Mouse (Mus musculus) kidney, adult 2 months (tissue): ENCODE results near the gene Ergic1. TPM values are rescaled to one million over a fixed set of nuclear protein-coding genes. Genes with fewer than 3 reads are reported as not detected.

Experiments used
- DNase-seq: peaks from one replicate; pipeline ENCODE4 v3.0.0; 2021
- H3K27ac ChIP-seq: fragments of 200-500 bp; 2 replicates; pipeline ENCODE4 v1.5.1; 2012; ENCODE audit warnings: low read depth, low read length, control low read depth, inconsistent platforms; ENCODE audit not compliant: insufficient read depth
- H3K27me3 ChIP-seq: fragments of 200-500 bp; replicated peaks from 2 replicates; pipeline ENCODE4 v1.6.1; 2012; ENCODE audit warnings: mild to moderate bottlenecking, moderate library complexity, low read length, inconsistent platforms; ENCODE audit not compliant: control insufficient read depth, insufficient read depth
- H3K36me3 ChIP-seq: fragments of 200-500 bp; 2 replicates; pipeline ENCODE4 v1.6.1; 2012; ENCODE audit warnings: mild to moderate bottlenecking, moderate library complexity, low read length, inconsistent platforms; ENCODE audit not compliant: control insufficient read depth, insufficient read depth
- H3K4me1 ChIP-seq: fragments of 200-500 bp; 2 replicates; pipeline ENCODE4 v1.6.1; 2011; ENCODE audit warnings: low read length; ENCODE audit not compliant: control insufficient read depth, insufficient read depth
- H3K4me3 ChIP-seq: fragments of 200-500 bp; 2 replicates; pipeline ENCODE4 v1.5.1; 2011; ENCODE audit warnings: mild to moderate bottlenecking, low read depth, low read length, control low read depth; ENCODE audit not compliant: insufficient read depth
- CTCF ChIP-seq: fragments of 200-500 bp; conservative IDR thresholded peaks from 2 replicates; pipeline ENCODE4 v1.5.1; 2011; ENCODE audit warnings: low read depth, mild to moderate bottlenecking, control low read depth, low read length, moderate library complexity, mixed read lengths; ENCODE audit not compliant: insufficient read depth, insufficient read length
- POLR2A ChIP-seq: fragments of 200-500 bp; IDR thresholded peaks from one replicate; pipeline ENCODE4 v1.6.1; 2011; ENCODE audit warnings: low read depth, low read length, control low read depth
- WGBS: fragments of 180-500 bp; shearing (Covaris S2); methylation state at CpG from one replicate; pipeline ENCODE4 v1.1.7; 2018; 5-methylcytosine and 5-hydroxymethylcytosine counted together
- polyA plus RNA-seq: library from polyadenylated mRNA; depleted of rRNA; stranded (reverse); fragments of >200 nt; gene quantifications from 2 replicates; pipeline ENCODE4 v1.2.3, GENCODE M21; 2012

The Ergic1 gene
- polyA plus RNA-seq, 1 experiment, result 131 TPM

- WGBS, result 71% methylated on average over 3 of the region's 3 CpGs
- Histone ChIP-seq H3K4me3 (no peak overlapping the region), H3K4me1 (no peaks in the 10 kb centered on the region), H3K36me3 (no peaks in the 10 kb centered on the region), H3K27ac (no peak overlapping the region), H3K27me3 (no peaks in the 10 kb centered on the region)
- no peak for DNase-seq
- TF ChIP-seq POLR2A, result no peak
- TF ChIP-seq CTCF, result no peak
These were observed 8.3 kb upstream of the Ergic1 start for GRCm38 (mm10) chr17:26553033-26553432.

GRCm38 (mm10) chr17:26560526-26561289, 581 bp upstream of the Ergic1 start:
- Histone ChIP-seq H3K4me3 (peak overlapping the region; percentile 68), H3K27ac (peak overlapping the region; percentile 65), H3K4me1 (peaks cover 16% of the 10 kb centered on the region), H3K27me3 (no peaks in the 10 kb centered on the region), H3K36me3 (no peaks in the 10 kb centered on the region)
- 23% methylated on average over 9 of the region's 9 CpGs for WGBS
- TF ChIP-seq CTCF (no peak), POLR2A (no peak)
- DNase-seq, result peak; percentile 32

GRCm38 (mm10) chr17:26561651-26562181, 427 bp downstream of the Ergic1 start, which contains the start of gene Dusp1:
Gene Dusp1 (minus strand): TSS chr17:26562128.
- TF ChIP-seq CTCF, result no peak
- no peak for TF ChIP-seq POLR2A
- Histone ChIP-seq H3K27me3 (no peaks in the 10 kb centered on the region), H3K4me1 (peaks cover 16% of the 10 kb centered on the region), H3K36me3 (no peaks in the 10 kb centered on the region), H3K4me3 (peak within 1 kb of the TSS; percentile 80), H3K27ac (peak within 1 kb of the TSS; percentile 65)
- DNase-seq, result no peak
- 1% methylated on average over 25 of the region's 25 CpGs for WGBS

GRCm38 (mm10) chr17:26562292-26562691, 1.0 kb downstream of the Ergic1 start:
- H3K27ac ChIP-seq, result no peak overlapping the region
- no peaks in the 10 kb centered on the region for H3K27me3 ChIP-seq
- H3K36me3 ChIP-seq, result no peaks in the 10 kb centered on the region
- peak overlapping the region; percentile 80 for H3K4me3 ChIP-seq
- DNase-seq, result no peak
- TF ChIP-seq POLR2A, result no peak
- TF ChIP-seq CTCF, result no peak
- H3K4me1 ChIP-seq, result peaks cover 16% of the 10 kb centered on the region
- 57% methylated on average over 4 of the region's 4 CpGs for WGBS

GRCm38 (mm10) chr17:26563476-26563875, 2.2 kb downstream of the Ergic1 start:
- WGBS, result 82% methylated on average over 6 of the region's 6 CpGs
- no peaks in the 10 kb centered on the region for H3K36me3 ChIP-seq
- no peak for DNase-seq
- peaks cover 16% of the 10 kb centered on the region for H3K4me1 ChIP-seq
- TF ChIP-seq POLR2A (no peak), CTCF (no peak)
- H3K27ac ChIP-seq, result no peak overlapping the region
- H3K27me3 ChIP-seq, result no peaks in the 10 kb centered on the region
- no peak overlapping the region for H3K4me3 ChIP-seq

- TF ChIP-seq CTCF, result no peak
- TF ChIP-seq POLR2A, result no peak
- peak; percentile 46 for DNase-seq
- no peak overlapping the region for H3K4me3 ChIP-seq
These were observed 3.1 kb downstream of the Ergic1 start for GRCm38 (mm10) chr17:26564439-26564838.

GRCm38 (mm10) chr17:26567142-26567817, 6.0 kb downstream of the Ergic1 start:
- peak; percentile 24 for DNase-seq
- Histone ChIP-seq H3K4me3 (no peak overlapping the region), H3K36me3 (no peaks in the 10 kb centered on the region), H3K4me1 (peaks cover 5% of the 10 kb centered on the region), H3K27ac (no peak overlapping the region), H3K27me3 (no peaks in the 10 kb centered on the region)
- 48% methylated on average over 8 of the region's 8 CpGs for WGBS
- no peak for TF ChIP-seq POLR2A

More at GRCm38 (mm10) chr17:26564439-26564838, 3.1 kb downstream of the Ergic1 start:
- peaks cover 16% of the 10 kb centered on the region for H3K4me1 ChIP-seq
- no peaks in the 10 kb centered on the region for H3K36me3 ChIP-seq
- H3K27ac ChIP-seq, result no peak overlapping the region
- WGBS, result 37% methylated on average over 9 of the region's 9 CpGs
- no peaks in the 10 kb centered on the region for H3K27me3 ChIP-seq
